Comparison of ENCODE assay signal across 28 mouse cellular contexts in the genomic region with DNA sequence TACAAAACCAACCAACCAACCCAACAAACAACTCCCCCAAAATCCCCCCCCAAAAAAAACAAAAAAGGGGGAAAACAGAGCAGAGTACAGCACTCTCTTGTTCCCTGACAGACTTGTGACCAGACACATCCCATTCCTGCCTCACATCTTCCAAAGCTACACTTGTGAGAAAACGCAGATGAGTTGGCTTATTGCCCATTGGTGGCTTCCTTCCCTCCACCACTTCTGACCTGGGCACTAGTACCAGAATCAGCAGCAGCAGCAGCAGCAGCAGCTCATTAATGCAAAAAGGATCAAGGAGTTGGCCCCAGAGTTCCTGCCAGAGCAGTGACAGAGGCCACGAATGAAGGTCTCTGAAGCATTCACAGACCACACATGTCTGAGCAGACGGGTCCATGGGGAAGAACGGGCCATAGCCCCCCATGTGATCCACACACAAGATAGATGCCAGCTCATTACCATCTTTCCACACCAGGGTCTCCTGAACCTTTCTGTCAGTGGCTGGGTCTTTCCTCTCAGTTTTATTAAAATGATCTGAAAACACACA. TPM values are rescaled to one million over a fixed set of nuclear protein-coding genes. Genes with fewer than 3 reads are reported as not detected.
DNase-seq lines count a peak whose midpoint lies in the region; ATAC-seq lines count a peak whose summit lies in the region.
"Had no signal": no experiment of that assay in that cellular context is flagged by ENCODE, and none has a peak within 500 bp of the region (broad histone marks: within the 10 kb centered on the region; RNA-seq: fewer than 3 reads in every experiment).

No protein-coding gene starts in this region.

- peaks cover 17% of the 10 kb centered on the region for H3K4me1 ChIP-seq in heart, embryonic 12.5 days (replicated peaks)
- H3K4me1 ChIP-seq in midbrain, embryonic 15.5 days = peaks cover 16% of the 10 kb centered on the region
- H3K4me1 ChIP-seq in midbrain, embryonic 16.5 days (ENCODE audit: control insufficient read depth, insufficient read depth, low read length) = peaks cover 8% of the 10 kb centered on the region; the same call in 1 of the 2 replicates

- H3K36me3 ChIP-seq in heart, embryonic 12.5 days = no peaks in the 10 kb centered on the region
- H3K36me3 ChIP-seq in midbrain, embryonic 15.5 days (replicated peaks) = no peaks in the 10 kb centered on the region
- H3K36me3 ChIP-seq in midbrain, embryonic 16.5 days (ENCODE audit: control insufficient read depth, insufficient read depth, low read length) = no peaks in the 10 kb centered on the region
- H3K36me3 ChIP-seq: embryonic facial prominence, embryonic 13.5 days; forebrain, embryonic 10.5 days; limb, embryonic 13.5 days had no signal

- ATAC-seq in heart, embryonic 12.5 days (ENCODE audit: insufficient number of reproducible peaks, low FRiP score) = 0 out of 2 replicates have a peak, but pooled peaks have one; percentile 46
- no peak for ATAC-seq in midbrain, embryonic 15.5 days (replicated peaks)
- ATAC-seq in midbrain, embryonic 16.5 days = no peak
- ATAC-seq: intestine, postnatal 0 days; lung, postnatal 0 days had no signal

- WGBS in heart, embryonic 12.5 days = 32% methylated on average over 4 of the region's 4 CpGs
- WGBS in midbrain, embryonic 15.5 days = 31% methylated on average over 4 of the region's 4 CpGs
- 32% methylated on average over 4 of the region's 4 CpGs for WGBS in midbrain, embryonic 16.5 days

- H3K27ac ChIP-seq in heart, embryonic 12.5 days (ENCODE audit: poor library complexity, severe bottlenecking) = no peak overlapping the region
- 0 out of 2 replicates have a peak overlapping the region, but pooled peaks have one; percentile 12 for H3K27ac ChIP-seq in midbrain, embryonic 15.5 days
- H3K27ac ChIP-seq in midbrain, embryonic 16.5 days (ENCODE audit: low read length) = no peak overlapping the region
- H3K27ac ChIP-seq: embryonic facial prominence, embryonic 13.5 days; forebrain, embryonic 10.5 days; limb, embryonic 13.5 days; stomach, postnatal 0 days had no signal

- DNase-seq in cerebellum, postnatal 10 days = peak; percentile 48 to 49
- no peak for DNase-seq in cerebellum, postnatal 4 days (ENCODE audit: low spot score in 2 of 2)
- DNase-seq in heart, adult 11 months = no peak
- peak; percentile 45 for DNase-seq in left cerebral cortex, postnatal 4 days
- DNase-seq in left cerebral cortex, postnatal 36 days (ENCODE audit: low spot score in 2 of 2) = no peak
- DNase-seq: adrenal gland, adult 8-10 months; cerebellum, adult 11 months; cerebellum, adult 9-10 months; gastrocnemius, postnatal 14 days; heart, postnatal 4 days; kidney, postnatal 14 days; layer of hippocampus, adult 9-11 months; thymus, adult 18-20 months; thymus, postnatal 25 days had no signal

- no peak overlapping the region for H3K9ac ChIP-seq in heart, embryonic 12.5 days
- no peak overlapping the region for H3K9ac ChIP-seq in midbrain, embryonic 15.5 days
- H3K9ac ChIP-seq in midbrain, embryonic 16.5 days (ENCODE audit: low read depth, low read length) = no peak overlapping the region
- H3K9ac ChIP-seq: embryonic facial prominence, embryonic 13.5 days; limb, embryonic 13.5 days had no signal

- H3K9me3 ChIP-seq in heart, embryonic 12.5 days (replicated peaks) = no peaks in the 10 kb centered on the region
- H3K9me3 ChIP-seq in midbrain, embryonic 15.5 days = no peaks in the 10 kb centered on the region
- no peaks in the 10 kb centered on the region for H3K9me3 ChIP-seq in midbrain, embryonic 16.5 days (replicated peaks; ENCODE audit: control insufficient read depth, low read length, poor library complexity, severe bottlenecking)
- H3K9me3 ChIP-seq: embryonic facial prominence, embryonic 13.5 days; forebrain, embryonic 10.5 days; limb, embryonic 13.5 days had no signal

- intact Hi-C loops in left cerebral cortex, postnatal 4 days (cut with DNase I) = no loop called here
- intact Hi-C loops in left cerebral cortex, postnatal 36 days (cut with DNase I) = no loop called here

- no peak overlapping the region for H3K4me2 ChIP-seq in heart, embryonic 12.5 days
- H3K4me2 ChIP-seq in midbrain, embryonic 15.5 days = no peak overlapping the region
- no peak overlapping the region for H3K4me2 ChIP-seq in midbrain, embryonic 16.5 days (ENCODE audit: low read length)
- H3K4me2 ChIP-seq: embryonic facial prominence, embryonic 13.5 days; limb, embryonic 13.5 days; liver, embryonic 11.5 days had no signal

- H3K27me3 ChIP-seq in heart, embryonic 12.5 days (replicated peaks) = no peaks in the 10 kb centered on the region
- H3K27me3 ChIP-seq in midbrain, embryonic 15.5 days (replicated peaks) = no peaks in the 10 kb centered on the region
- no peaks in the 10 kb centered on the region for H3K27me3 ChIP-seq in midbrain, embryonic 16.5 days (ENCODE audit: control insufficient read depth, insufficient read depth, low read depth, low read length)
- H3K27me3 ChIP-seq: CH12.LX; embryonic facial prominence, embryonic 13.5 days; limb, embryonic 13.5 days had no signal

- no peak overlapping the region for H3K4me3 ChIP-seq in heart, embryonic 12.5 days
- no peak overlapping the region for H3K4me3 ChIP-seq in midbrain, embryonic 15.5 days
- no peak overlapping the region for H3K4me3 ChIP-seq in midbrain, embryonic 16.5 days (ENCODE audit: low read depth, low read length)
- H3K4me3 ChIP-seq: embryonic facial prominence, embryonic 13.5 days; forebrain, embryonic 10.5 days; limb, embryonic 13.5 days had no signal

RNA-seq across cellular contexts. Expression of a gene that starts 35.3 kb away (rescaled TPM):
- polyA plus RNA-seq in heart, embryonic 12.5 days (2016; fragmentation: Nextera tagmentation; extraction: Ambion mirVana) = 106 and 108 TPM in 2 replicates
- total RNA-seq in left cerebral cortex, postnatal 4 days (2021) = 100 to 1,000 TPM; 182 to 185 TPM
- total RNA-seq in left cerebral cortex, postnatal 36 days (2021) = 100 to 1,000 TPM; 105 to 138 TPM
- polyA plus RNA-seq in midbrain, embryonic 15.5 days (2015; fragmentation: Nextera tagmentation; extraction: Ambion mirVana) = 146 and 164 TPM in 2 replicates
- 118 and 145 TPM in 2 replicates for polyA plus RNA-seq in midbrain, embryonic 16.5 days (2015; fragmentation: Nextera tagmentation; extraction: Ambion mirVana)

RNA-seq across cellular contexts. Expression of a gene that starts 36.5 kb away (rescaled TPM):
- 3.6 and 4.9 TPM in 2 replicates for polyA plus RNA-seq in heart, embryonic 12.5 days (2016; fragmentation: Nextera tagmentation; extraction: Ambion mirVana)
- total RNA-seq in left cerebral cortex, postnatal 4 days (2021) = 10 to 100 TPM; 24.6 to 30.6 TPM
- total RNA-seq in left cerebral cortex, postnatal 36 days (2021) = 10 to 100 TPM; 17.8 to 21.6 TPM
- polyA plus RNA-seq in midbrain, embryonic 15.5 days (2015; fragmentation: Nextera tagmentation; extraction: Ambion mirVana) = 18.4 and 22.8 TPM in 2 replicates
- 15.5 and 16.7 TPM in 2 replicates for polyA plus RNA-seq in midbrain, embryonic 16.5 days (2015; fragmentation: Nextera tagmentation; extraction: Ambion mirVana)
- total RNA-seq: common myeloid progenitor, adult 5-6 weeks; granulocyte monocyte progenitor cell, adult 5-6 weeks; neutrophil, adult 5-6 weeks had no signal

Comparison
In these comparisons a context has a peak if more than half of its experiments do, and no peak if none do; other contexts are left out.
1. DNase-seq: peak in cerebellum, postnatal 10 days (2 of 2) and left cerebral cortex, postnatal 4 days (single experiment); none in cerebellum, postnatal 4 days (0 of 2), heart, adult 11 months (single experiment) and left cerebral cortex, postnatal 36 days (0 of 2).